Mouse (Mus musculus) sigmoid colon, adult 10 weeks (tissue): ENCODE data around the gene Ubl5. TPM values are rescaled to one million over a fixed set of nuclear protein-coding genes. Genes with fewer than 3 reads are reported as not detected.

Experiments used
- polyA plus RNA-seq: library from polyadenylated mRNA; stranded (reverse); fragments of 350-450 nt; fragmentation: Illumina TruSeq; extraction: RNeasy Lipid Tissue Mini Kit (QIAGEN cat#74804); gene quantifications from one replicate; pipeline ENCODE4 v1.2.3, GENCODE M21; 2014; ENCODE audit warnings: low read depth, low replicate concordance

Ubl5 gene
- polyA plus RNA-seq, result 57.3 TPM

DNA sequence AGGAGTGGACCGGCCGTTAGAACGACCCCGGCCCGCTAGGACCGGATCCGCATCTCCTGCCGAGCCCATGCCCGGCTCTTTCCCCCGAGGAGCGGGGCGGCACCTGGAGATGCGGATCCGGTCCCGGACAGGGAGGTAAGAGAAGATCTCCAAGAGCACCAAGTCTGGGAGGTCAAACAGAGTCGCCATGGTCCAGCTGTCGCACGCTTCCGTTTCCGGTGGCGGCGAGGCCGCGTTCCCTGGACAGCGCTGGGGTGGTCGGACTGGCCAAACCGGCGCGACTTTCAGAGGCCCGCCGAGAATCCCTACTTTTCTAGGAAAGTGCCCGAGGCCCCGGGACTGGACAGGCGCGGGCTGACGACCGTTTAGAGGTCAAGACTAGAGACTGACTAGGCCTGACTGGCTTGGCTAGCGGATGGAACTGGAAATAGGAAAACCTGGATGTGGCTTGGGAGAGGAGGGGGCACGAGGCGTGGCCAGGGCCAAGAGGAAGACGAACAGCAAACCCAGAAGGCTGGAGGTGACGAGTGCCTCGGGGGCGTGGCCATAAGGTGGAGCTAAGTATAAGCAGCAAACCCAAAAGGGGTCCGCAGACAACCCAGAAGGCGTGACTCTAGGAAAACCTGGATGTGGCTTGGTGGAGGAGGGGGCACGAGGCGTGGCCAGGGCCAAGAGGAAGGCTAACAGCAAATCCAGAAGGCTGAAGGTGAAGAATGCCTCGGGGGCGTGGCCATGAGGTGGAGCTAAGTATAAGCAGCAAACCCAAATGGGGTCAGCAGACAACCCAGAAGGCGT, at the start of gene Ubl5:
Gene Ubl5, plus strand, starts transcription at position 778 of the 795 bp plus-strand sequence.

DNA sequence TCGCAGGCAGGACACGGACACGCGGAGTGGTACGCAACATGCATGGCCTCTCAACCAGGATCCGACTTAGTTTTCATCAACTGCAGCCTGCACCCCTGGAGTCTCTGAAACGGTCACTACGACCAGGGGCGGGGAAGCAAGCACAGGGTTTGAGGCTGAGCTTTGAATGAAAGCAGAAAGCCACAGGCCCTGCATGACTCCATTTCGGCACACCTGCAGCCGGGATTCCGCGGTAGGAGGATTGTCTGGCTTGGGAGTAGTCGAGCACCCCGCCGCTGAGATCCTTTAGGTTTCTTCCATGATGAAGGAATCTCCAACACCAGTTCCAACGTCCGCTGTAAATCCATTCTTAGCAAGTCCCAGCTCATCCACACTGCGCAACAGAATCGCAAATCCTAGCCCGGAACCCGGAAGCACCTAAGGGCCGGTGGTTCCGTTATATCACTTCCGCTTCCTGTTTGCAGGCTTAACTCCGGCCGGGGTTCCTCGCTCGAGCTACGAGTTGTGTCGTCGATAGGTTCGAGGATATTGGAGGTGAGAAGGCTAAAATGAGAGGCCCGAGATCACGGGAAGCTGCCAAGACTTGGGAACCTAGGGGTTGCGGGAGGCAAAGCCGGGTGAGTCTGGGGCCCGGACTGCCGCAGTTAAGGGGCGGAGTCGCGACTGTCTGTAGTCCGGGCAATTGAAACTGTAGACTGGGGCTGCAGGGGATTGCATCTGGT, 1.8 kb downstream of the Ubl5 start, which contains the start of gene Fbxl12:
Gene Fbxl12, minus strand, starts transcription at position 408 of the 722 bp plus-strand sequence.

DNA sequence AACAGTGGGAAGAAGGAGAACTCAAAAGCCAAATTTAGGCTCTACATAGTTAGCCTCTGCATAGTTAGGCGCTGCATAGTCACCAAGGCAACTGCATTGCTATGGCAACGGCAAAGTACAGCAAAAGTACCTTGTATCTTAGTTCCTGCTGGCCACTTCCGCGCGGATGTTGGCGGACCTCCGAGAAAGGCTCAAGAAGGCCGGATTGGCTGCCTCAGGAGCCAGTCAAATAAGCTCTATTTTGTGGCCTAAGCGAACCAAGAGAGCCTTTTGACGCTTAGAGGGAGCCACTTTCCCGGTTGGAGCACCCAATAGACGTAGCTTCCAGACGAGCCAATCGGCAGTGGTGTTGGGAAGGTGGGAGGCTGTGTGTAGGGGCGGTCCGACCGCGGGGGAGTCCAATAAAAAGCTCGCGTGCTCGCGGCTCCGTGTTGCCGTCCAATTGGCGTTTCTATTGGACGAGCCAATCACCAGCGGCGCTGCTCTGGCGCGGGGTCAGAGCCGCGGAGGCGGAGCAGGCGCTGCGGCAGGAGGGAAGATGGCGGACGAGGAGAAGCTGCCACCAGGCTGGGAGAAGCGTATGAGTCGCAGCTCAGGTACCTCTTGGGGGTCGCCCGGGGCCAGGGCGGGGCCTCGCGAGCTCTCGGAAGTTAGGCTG, 9.1 kb downstream of the Ubl5 start, which contains the start of gene Pin1:
Gene Pin1, plus strand, starts transcription at position 494 of the 658 bp plus-strand sequence.

Other genes starting within 250 kb of the Ubl5 start
- gene Zfp26, start 182.7 kb upstream of the Ubl5 start, polyA plus RNA-seq, result 36.7 TPM
- gene Zfp426, start 150.1 kb upstream of the Ubl5 start, polyA plus RNA-seq, result 48.6 TPM
- 59.3 TPM for gene Zfp266, start 121.5 kb upstream of the Ubl5 start, polyA plus RNA-seq
- 23.9 TPM for gene Zfp846, start 61.6 kb upstream of the Ubl5 start, polyA plus RNA-seq
- 7.3 TPM for gene Fbxl12, start 1.9 kb downstream of the Ubl5 start, polyA plus RNA-seq
- 0.85 TPM for gene Pin1, start 9.2 kb downstream of the Ubl5 start, polyA plus RNA-seq
- 0.79 TPM for gene Olfm2, start 103.5 kb downstream of the Ubl5 start, polyA plus RNA-seq
- 0.38 TPM for gene Col5a3, start 172.2 kb downstream of the Ubl5 start, polyA plus RNA-seq
- gene Rdh8, start 175.6 kb downstream of the Ubl5 start, polyA plus RNA-seq, result not detected
- 6.5 TPM for gene A230050P20Rik, start 225.8 kb downstream of the Ubl5 start, polyA plus RNA-seq
- gene Angptl6, start 236.8 kb downstream of the Ubl5 start, polyA plus RNA-seq, result not detected
- 1.1 TPM for gene Ppan, start 245.3 kb downstream of the Ubl5 start, polyA plus RNA-seq